Mouse (Mus musculus): ENCODE data around the gene Tigd4.

Tigd4 gene

GRCm38 (mm10) chr3:84615050-84615855 lies 21.9 kb downstream of the Tigd4 start:
- no peak for DNase-seq

GRCm38 (mm10) chr3:84615856-84616225 lies 22.5 kb downstream of the Tigd4 start:
- DNase-seq = no peak

- DNase-seq = no peak
Measured at GRCm38 (mm10) chr3:84618627-84619026, 25.3 kb downstream of the Tigd4 start.

- no peak for DNase-seq
Measured at GRCm38 (mm10) chr3:84619056-84619455, 25.7 kb downstream of the Tigd4 start.

- DNase-seq = no peak
Measured at GRCm38 (mm10) chr3:84619725-84620124, 26.4 kb downstream of the Tigd4 start.

GRCm38 (mm10) chr3:84622026-84622425 lies 28.7 kb downstream of the Tigd4 start:
- DNase-seq = peak in 1 of 2 experiments; percentile 55

GRCm38 (mm10) chr3:84631586-84631985 lies 38.2 kb downstream of the Tigd4 start:
- DNase-seq = no peak

GRCm38 (mm10) chr3:84637095-84637494 lies 43.7 kb downstream of the Tigd4 start:
- DNase-seq = no peak

GRCm38 (mm10) chr3:84637890-84638578 lies 44.7 kb downstream of the Tigd4 start:
- peak in 1 of 2 experiments; percentile 32 for DNase-seq

GRCm38 (mm10) chr3:84638858-84639257 lies 45.5 kb downstream of the Tigd4 start:
- DNase-seq = no peak

GRCm38 (mm10) chr3:84639767-84640500 lies 46.6 kb downstream of the Tigd4 start:
- DNase-seq = no peak

- no peak for DNase-seq
Measured at GRCm38 (mm10) chr3:84640536-84640935, 47.2 kb downstream of the Tigd4 start.

- no peak for DNase-seq
Measured at GRCm38 (mm10) chr3:84641391-84641790, 48.0 kb downstream of the Tigd4 start.

GRCm38 (mm10) chr3:84642942-84643341 lies 49.6 kb downstream of the Tigd4 start:
- DNase-seq = no peak

- no peak for DNase-seq
Measured at GRCm38 (mm10) chr3:84645156-84646006, 52.0 kb downstream of the Tigd4 start.

GRCm38 (mm10) chr3:84646007-84646290 lies 52.6 kb downstream of the Tigd4 start:
- DNase-seq = no peak

- peak; percentile 53 to 57 for DNase-seq
Measured at GRCm38 (mm10) chr3:84646331-84646845, 53.0 kb downstream of the Tigd4 start.

Measured in lung, adult 18-20 months (tissue).